Mouse (Mus musculus): Measurements from ENCODE around the gene Clec10a. TPM values are rescaled to one million over a fixed set of nuclear protein-coding genes. Genes with fewer than 3 reads are reported as not detected.
"Not testable (repeated sequence)": the region's sequence is repeated elsewhere in the genome, so short reads cannot be mapped to it uniquely, and the experiment has no call there.

Gene Clec10a
- polyA plus RNA-seq (2015; fragmentation: Nextera tagmentation; extraction: Ambion mirVana): 0.59 TPM in 2 replicates

- not testable (repeated sequence) for H3K9me3 ChIP-seq; H3K4me3 ChIP-seq (replicated peaks); H3K4me2 ChIP-seq (replicated peaks); H3K4me1 ChIP-seq (replicated peaks); H3K27ac ChIP-seq; H3K27me3 ChIP-seq; H3K9ac ChIP-seq (replicated peaks); ATAC-seq; H3K36me3 ChIP-seq
- no CpG with 5 or more reads among the region's 5 CpGs for WGBS
These were observed at the start of gene Clec10a for GRCm38 (mm10) chr11:70155897-70156296. Clec10a (plus strand) TSS chr11:70156197.

GRCm38 (mm10) chr11:70107085-70107484 is 48.9 kb upstream of the Clec10a start:
- no peak for ATAC-seq
- no peaks in the 10 kb centered on the region for H3K9me3 ChIP-seq
- 72% methylated on average over 8 of the region's 8 CpGs for WGBS
- no peak overlapping the region for H3K4me3 ChIP-seq (replicated peaks)
- H3K9ac ChIP-seq (replicated peaks): no peak overlapping the region
- no peaks in the 10 kb centered on the region for H3K4me1 ChIP-seq (replicated peaks)
- no peaks in the 10 kb centered on the region for H3K36me3 ChIP-seq
- H3K27ac ChIP-seq: no peak overlapping the region
- no peaks in the 10 kb centered on the region for H3K27me3 ChIP-seq
- H3K4me2 ChIP-seq (replicated peaks): no peak overlapping the region

- no peaks in the 10 kb centered on the region for H3K27me3 ChIP-seq
- no peak overlapping the region for H3K27ac ChIP-seq
- H3K4me3 ChIP-seq (replicated peaks): no peak overlapping the region
- H3K4me1 ChIP-seq (replicated peaks): no peaks in the 10 kb centered on the region
- H3K9ac ChIP-seq (replicated peaks): no peak overlapping the region
- no peaks in the 10 kb centered on the region for H3K9me3 ChIP-seq
- H3K36me3 ChIP-seq: no peaks in the 10 kb centered on the region
- no peak overlapping the region for H3K4me2 ChIP-seq (replicated peaks)
- 76% methylated on average over 3 of the region's 3 CpGs for WGBS
- ATAC-seq: no peak
These were observed 45.9 kb upstream of the Clec10a start for GRCm38 (mm10) chr11:70110146-70110545.

GRCm38 (mm10) chr11:70114562-70114961 is 41.4 kb upstream of the Clec10a start:
- no peak overlapping the region for H3K4me2 ChIP-seq (replicated peaks)
- no peak overlapping the region for H3K9ac ChIP-seq (replicated peaks)
- peaks cover 2% of the 10 kb centered on the region; the same call in 1 of the 2 replicates for H3K9me3 ChIP-seq
- ATAC-seq: no peak
- H3K27me3 ChIP-seq: no peaks in the 10 kb centered on the region
- H3K4me3 ChIP-seq (replicated peaks): no peak overlapping the region
- no peaks in the 10 kb centered on the region for H3K4me1 ChIP-seq (replicated peaks)
- H3K36me3 ChIP-seq: no peaks in the 10 kb centered on the region
- 76% methylated on average over 4 of the region's 4 CpGs for WGBS
- no peak overlapping the region for H3K27ac ChIP-seq

GRCm38 (mm10) chr11:70115901-70116300 is 40.1 kb upstream of the Clec10a start:
- Histone ChIP-seq H3K4me1 (replicated peaks) (no peaks in the 10 kb centered on the region), H3K36me3 (no peaks in the 10 kb centered on the region), H3K4me2 (replicated peaks) (no peak overlapping the region), H3K27me3 (no peaks in the 10 kb centered on the region), H3K9ac (replicated peaks) (no peak overlapping the region), H3K4me3 (replicated peaks) (no peak overlapping the region), H3K9me3 (peaks cover 6% of the 10 kb centered on the region), H3K27ac (no peak overlapping the region)
- ATAC-seq: no peak
- WGBS: 93% methylated on average over 3 of the region's 3 CpGs

- no peaks in the 10 kb centered on the region for H3K9me3 ChIP-seq
- H3K4me2 ChIP-seq (replicated peaks): no peak within 1 kb of the TSS
- 89% methylated on average over 9 of the region's 9 CpGs for WGBS
- H3K9ac ChIP-seq (replicated peaks): no peak within 1 kb of the TSS
- no peak within 1 kb of the TSS for H3K4me3 ChIP-seq (replicated peaks)
- no peaks in the 10 kb centered on the region for H3K27me3 ChIP-seq
- no peak within 1 kb of the TSS for H3K27ac ChIP-seq
- no peak for ATAC-seq
- no peaks in the 10 kb centered on the region for H3K4me1 ChIP-seq (replicated peaks)
- no peaks in the 10 kb centered on the region for H3K36me3 ChIP-seq
These were observed 26.0 kb upstream of the Clec10a start, which contains the start of gene Mgl2 for GRCm38 (mm10) chr11:70129926-70130379. Mgl2 (plus strand) TSS chr11:70130329.

GRCm38 (mm10) chr11:70135001-70135400 is 21.0 kb upstream of the Clec10a start:
- H3K9ac ChIP-seq (replicated peaks); H3K36me3 ChIP-seq; H3K4me3 ChIP-seq (replicated peaks); H3K4me1 ChIP-seq (replicated peaks); H3K4me2 ChIP-seq (replicated peaks); H3K27ac ChIP-seq; H3K9me3 ChIP-seq; H3K27me3 ChIP-seq; ATAC-seq: not testable (repeated sequence)
- 70% methylated on average over 3 of the region's 3 CpGs for WGBS

- 90% methylated on average over 8 of the region's 8 CpGs for WGBS
- H3K4me2 ChIP-seq (replicated peaks); H3K9ac ChIP-seq (replicated peaks); H3K4me3 ChIP-seq (replicated peaks); H3K27me3 ChIP-seq; H3K27ac ChIP-seq; H3K4me1 ChIP-seq (replicated peaks); ATAC-seq; H3K36me3 ChIP-seq; H3K9me3 ChIP-seq: not testable (repeated sequence)
These were observed 20.1 kb upstream of the Clec10a start for GRCm38 (mm10) chr11:70135925-70136324.

GRCm38 (mm10) chr11:70139171-70139570 is 16.8 kb upstream of the Clec10a start:
- no peak overlapping the region for H3K4me2 ChIP-seq (replicated peaks)
- ATAC-seq: no peak
- H3K27me3 ChIP-seq: no peaks in the 10 kb centered on the region
- no peak overlapping the region for H3K27ac ChIP-seq
- no peaks in the 10 kb centered on the region for H3K36me3 ChIP-seq
- H3K4me1 ChIP-seq (replicated peaks): no peaks in the 10 kb centered on the region
- H3K9ac ChIP-seq (replicated peaks): no peak overlapping the region
- no peak overlapping the region for H3K4me3 ChIP-seq (replicated peaks)
- no peaks in the 10 kb centered on the region for H3K9me3 ChIP-seq
- 89% methylated on average over 10 of the region's 10 CpGs for WGBS

- Histone ChIP-seq H3K4me2 (replicated peaks) (no peak overlapping the region), H3K27ac (no peak overlapping the region), H3K9me3 (no peaks in the 10 kb centered on the region), H3K9ac (replicated peaks) (no peak overlapping the region), H3K27me3 (no peaks in the 10 kb centered on the region), H3K36me3 (no peaks in the 10 kb centered on the region), H3K4me1 (replicated peaks) (no peaks in the 10 kb centered on the region), H3K4me3 (replicated peaks) (no peak overlapping the region)
- WGBS: 67% methylated on average over 3 of the region's 3 CpGs
- ATAC-seq: no peak
These were observed 4.9 kb upstream of the Clec10a start for GRCm38 (mm10) chr11:70151072-70151471.

GRCm38 (mm10) chr11:70162336-70162735 is 6.3 kb downstream of the Clec10a start:
- H3K4me3 ChIP-seq (replicated peaks): no peak overlapping the region
- WGBS: 63% methylated on average over 3 of the region's 3 CpGs
- no peak overlapping the region for H3K4me2 ChIP-seq (replicated peaks)
- no peak overlapping the region for H3K27ac ChIP-seq
- no peak for ATAC-seq
- H3K9me3 ChIP-seq: no peaks in the 10 kb centered on the region
- H3K9ac ChIP-seq (replicated peaks): no peak overlapping the region
- H3K36me3 ChIP-seq: no peaks in the 10 kb centered on the region
- no peaks in the 10 kb centered on the region for H3K27me3 ChIP-seq
- no peaks in the 10 kb centered on the region for H3K4me1 ChIP-seq (replicated peaks)

- Histone ChIP-seq H3K4me2 (replicated peaks) (no peak overlapping the region), H3K9ac (replicated peaks) (no peak overlapping the region), H3K4me3 (replicated peaks) (no peak overlapping the region), H3K36me3 (no peaks in the 10 kb centered on the region), H3K9me3 (no peaks in the 10 kb centered on the region), H3K27ac (no peak overlapping the region), H3K4me1 (replicated peaks) (no peaks in the 10 kb centered on the region), H3K27me3 (no peaks in the 10 kb centered on the region)
- no peak for ATAC-seq
- WGBS: 71% methylated on average over 16 of the region's 16 CpGs
These were observed 10.2 kb downstream of the Clec10a start for GRCm38 (mm10) chr11:70165972-70166921.

Data from midbrain, embryonic 13.5 days (tissue).